Mouse (Mus musculus): Measurements from ENCODE around the gene Egln1. TPM values are rescaled to one million over a fixed set of nuclear protein-coding genes. Genes with fewer than 3 reads are reported as not detected.

Egln1 gene
- polyA plus RNA-seq (2012; ENCODE audit: low replicate concordance) = 15.7 and 16.8 TPM in 2 replicates

GRCm38 (mm10) chr8:124949209-124950068 is at the start of gene Egln1:
TSS of gene Egln1 (minus strand) at chr8:124949324.

GRCm38 (mm10) chr8:124897386-124898250 is 51.5 kb downstream of the Egln1 start, which contains the start of the genes Exoc8 and Sprtn:
TSS of gene Exoc8 (minus strand) at chr8:124897705.
TSS of gene Sprtn (plus strand) at chr8:124897886.

GRCm38 (mm10) chr8:124862321-124863162 is 86.6 kb downstream of the Egln1 start, which contains the start of the genes Gnpat and 2810004N23Rik:
TSS of gene Gnpat (plus strand) at chr8:124863033.
TSS of gene 2810004N23Rik (minus strand) at chr8:124863120.

Other genes with a start within 250 kb of the Egln1 start
- gene Ttc13, start 227.3 kb downstream of the Egln1 start, polyA plus RNA-seq (2012; ENCODE audit: low replicate concordance) = 7.2 and 17.7 TPM in 2 replicates
- 15.4 and 16.1 TPM in 2 replicates for gene Arv1, start 227.2 kb downstream of the Egln1 start, polyA plus RNA-seq (2012; ENCODE audit: low replicate concordance)
- 0.39 and 0.44 TPM in 2 replicates for gene Fam89a, start 197.5 kb downstream of the Egln1 start, polyA plus RNA-seq (2012; ENCODE audit: low replicate concordance)
- gene Trim67, start 156.2 kb downstream of the Egln1 start, polyA plus RNA-seq (2012; ENCODE audit: low replicate concordance) = 0.05 TPM in 1 of 2 replicates, not detected in the other
- gene Gnpat, start 86.3 kb downstream of the Egln1 start, polyA plus RNA-seq (2012; ENCODE audit: low replicate concordance) = 34.3 and 41.1 TPM in 2 replicates
- gene 2810004N23Rik, start 86.2 kb downstream of the Egln1 start, polyA plus RNA-seq (2012; ENCODE audit: low replicate concordance) = 8.6 and 25.1 TPM in 2 replicates
- gene Exoc8, start 51.6 kb downstream of the Egln1 start, polyA plus RNA-seq (2012; ENCODE audit: low replicate concordance) = 7.1 and 9.2 TPM in 2 replicates
- gene Sprtn, start 51.4 kb downstream of the Egln1 start, polyA plus RNA-seq (2012; ENCODE audit: low replicate concordance) = 2.7 and 9.9 TPM in 2 replicates
- 11.4 and 17.3 TPM in 2 replicates for gene Tsnax, start 63.7 kb upstream of the Egln1 start, polyA plus RNA-seq (2012; ENCODE audit: low replicate concordance)
- 0.48 and 0.52 TPM in 2 replicates for gene Disc1, start 104.9 kb upstream of the Egln1 start, polyA plus RNA-seq (2012; ENCODE audit: low replicate concordance)

Measured in leukemia stem cell, adult 10-12 weeks (primary cell).